Mouse (Mus musculus) inflammation-experienced regulatory T-cells, adult 16 weeks (primary cell): ENCODE measurements around the gene Insl5. TPM values are rescaled to one million over a fixed set of nuclear protein-coding genes. Genes with fewer than 3 reads are reported as not detected.

Experiments used
- polyA plus RNA-seq: library from polyadenylated mRNA; unstranded; fragments of 100-300 nt; shearing (Covaris generic); gene quantifications from one replicate; pipeline ENCODE4 v1.2.1, GENCODE M21; 2017

The Insl5 gene
- not detected for polyA plus RNA-seq

DNA sequence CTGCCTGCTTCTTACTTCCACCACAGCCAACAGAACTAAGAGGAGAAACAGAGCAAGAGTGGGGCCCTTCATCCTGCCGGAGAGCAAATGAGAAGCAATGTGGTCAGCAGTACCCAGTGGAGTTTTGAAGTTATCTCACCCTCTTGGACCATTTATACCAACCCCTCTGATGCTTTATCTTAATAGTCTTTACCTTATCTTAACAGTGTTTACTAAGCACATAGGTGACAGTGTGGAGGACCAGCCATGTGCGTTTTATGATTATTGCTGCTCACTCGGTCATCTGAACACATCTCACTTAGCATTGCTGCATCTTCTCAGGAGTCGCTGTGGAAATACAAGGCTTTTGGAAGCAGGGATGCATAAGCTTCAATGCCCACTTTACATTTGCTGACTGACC lies at the start of gene Insl5:
TSS of gene Insl5 (minus strand) at position 222 of the 400 bp plus-strand sequence.

DNA sequence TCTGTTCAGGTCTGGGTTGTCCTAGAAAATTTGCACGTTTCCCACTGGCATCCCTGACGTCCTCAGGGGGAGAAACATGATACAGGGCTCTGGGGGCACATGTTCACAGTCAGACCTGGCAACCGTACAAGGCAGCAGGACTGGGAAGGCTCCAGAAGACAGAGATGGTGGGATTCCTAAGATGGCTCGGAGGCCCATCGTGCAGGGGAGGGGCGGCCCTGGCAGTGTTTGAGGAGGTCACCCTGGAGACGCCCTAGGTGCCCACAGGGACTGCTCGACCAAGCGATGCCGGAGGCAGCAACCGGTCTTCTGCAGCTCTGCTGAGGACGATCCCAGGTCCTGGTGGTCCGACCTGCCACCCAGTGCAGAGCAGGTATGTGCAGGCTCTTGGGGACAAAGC lies 48.2 kb downstream of the Insl5 start, which contains the start of gene Tctex1d1:
TSS of gene Tctex1d1 (plus strand) at position 167 of the 400 bp plus-strand sequence.

Other genes with a start within 250 kb of the Insl5 start
- not detected for gene Tctex1d1, start 48.2 kb downstream of the Insl5 start, polyA plus RNA-seq
- 88.5 TPM for gene Mier1, start 87.5 kb upstream of the Insl5 start, polyA plus RNA-seq
- 3.3 TPM for gene Wdr78, start 87.7 kb upstream of the Insl5 start, polyA plus RNA-seq
- 33.6 TPM for gene Slc35d1, start 188.3 kb upstream of the Insl5 start, polyA plus RNA-seq